Mouse (Mus musculus): ENCODE data around the gene Fam107a.

GRCm38 (mm10) chr14:8332314-8333252, 14.8 kb upstream of the Fam107a start:
- TF ChIP-seq POLR2A (IDR thresholded peaks at IDR 0.05; ENCODE audit: borderline replicate concordance, low read depth, low read length) (no peak), CTCF (IDR thresholded peaks at IDR 0.05; ENCODE audit: low read depth, low read length) (no peak)

All from bone marrow macrophage, adult 2 months (primary cell).